Mouse (Mus musculus) brown adipose tissue, adult 24 weeks (tissue): ENCODE results near the gene Cobll1. TPM values are rescaled to one million over a fixed set of nuclear protein-coding genes. Genes with fewer than 3 reads are reported as not detected.
A peak's percentile ranks its signal among the peaks of the same experiment; 100 is the strongest.

Source experiments
- H3K27ac ChIP-seq: fragments of 200-500 bp; replicated peaks from 2 replicates; pipeline ENCODE4 v1.5.1; 2012; ENCODE audit warnings: low read depth, mild to moderate bottlenecking, low read length
- H3K4me1 ChIP-seq: fragments of 200-500 bp; 2 replicates; pipeline ENCODE4 v1.6.1; 2012; ENCODE audit warnings: low read length, mixed read lengths; ENCODE audit not compliant: control insufficient read depth, insufficient read depth, insufficient read length
- H3K4me3 ChIP-seq: fragments of 200-500 bp; 2 replicates; pipeline ENCODE4 v1.5.1; 2012; ENCODE audit warnings: low read depth, mild to moderate bottlenecking, low read length, moderate library complexity; ENCODE audit not compliant: insufficient read depth
- polyA plus RNA-seq: library from polyadenylated mRNA; stranded (reverse); fragments of >200 nt; gene quantifications from 2 replicates; pipeline ENCODE4 v1.2.4, GENCODE M21; 2012; ENCODE audit not compliant: missing spikeins, insufficient read depth, insufficient read length

Cobll1 gene
- polyA plus RNA-seq, 1 experiment, result 24.9 TPM

GRCm38 (mm10) chr2:65170693-65171456 is 68.3 kb downstream of the Cobll1 start:
- peaks cover 9% of the 10 kb centered on the region for H3K4me1 ChIP-seq
- H3K27ac ChIP-seq, result 0 out of 2 replicates have a peak overlapping the region, but pooled peaks have one; percentile 2
- peak overlapping the region; percentile 44 for H3K4me3 ChIP-seq

- no peak overlapping the region for H3K27ac ChIP-seq
- H3K4me1 ChIP-seq, result peaks cover 9% of the 10 kb centered on the region
- H3K4me3 ChIP-seq, result no peak overlapping the region
Observed at GRCm38 (mm10) chr2:65170256-65170655, 68.9 kb downstream of the Cobll1 start.

DNA sequence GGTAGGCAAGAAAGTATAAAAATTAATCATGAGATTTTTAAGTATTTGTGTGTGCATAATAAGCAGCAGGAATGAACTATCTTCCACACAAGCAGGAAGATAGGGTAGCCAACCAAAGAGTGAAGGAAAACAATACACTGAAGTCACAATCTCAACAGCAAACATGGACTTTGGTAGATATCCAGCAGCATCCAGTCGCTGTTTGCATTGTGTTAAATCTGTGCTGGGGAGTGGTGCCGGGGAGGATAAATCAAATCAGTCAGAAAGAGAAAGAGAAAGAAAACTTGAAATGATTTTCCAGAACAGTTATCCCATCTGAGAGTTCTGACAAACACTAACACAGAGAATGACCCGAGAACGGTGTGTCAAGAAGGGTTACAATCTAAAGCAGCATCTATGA is 75.2 kb downstream of the Cobll1 start:
- Histone ChIP-seq H3K27ac (no peak overlapping the region), H3K4me3 (no peak overlapping the region), H3K4me1 (peaks cover 6% of the 10 kb centered on the region)

DNA sequence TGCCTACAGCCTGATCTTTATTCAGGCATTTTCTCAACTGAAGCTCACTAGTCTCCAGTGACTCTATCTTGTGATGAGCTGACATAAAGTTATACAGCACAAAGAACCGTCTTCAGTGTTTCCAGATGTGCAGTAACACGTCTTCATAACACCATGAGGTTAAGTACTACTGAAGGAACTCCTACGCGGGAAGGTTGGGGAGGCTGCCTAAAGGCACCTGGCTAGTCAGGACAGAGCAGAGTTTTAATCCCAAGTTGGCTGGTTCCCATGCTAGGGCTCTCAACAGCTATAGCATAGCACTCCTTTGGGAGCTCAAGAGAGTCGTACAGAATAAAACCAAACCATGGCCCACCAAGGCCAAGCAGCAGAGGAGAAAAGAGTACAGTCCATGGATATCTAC is 76.6 kb downstream of the Cobll1 start:
- Histone ChIP-seq H3K4me1 (peaks cover 6% of the 10 kb centered on the region), H3K27ac (no peak overlapping the region), H3K4me3 (no peak overlapping the region)

DNA sequence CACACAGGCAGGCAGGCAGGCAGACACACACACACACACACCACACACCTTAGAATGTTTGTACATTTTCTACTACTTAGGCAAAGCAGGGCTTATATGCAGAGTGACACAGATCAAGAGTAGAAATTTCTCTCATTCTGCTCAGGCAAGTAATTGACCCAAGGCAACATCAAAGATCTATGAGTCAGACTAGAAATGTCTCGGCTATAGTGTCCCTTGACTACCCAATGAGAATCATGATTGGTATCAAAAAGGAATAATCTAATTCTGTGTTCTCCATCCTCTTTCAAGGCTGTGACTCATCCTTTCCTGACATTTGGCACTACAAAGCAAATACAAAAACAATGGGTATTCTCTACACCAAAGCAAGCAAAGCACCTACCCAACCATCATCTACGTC is 77.5 kb downstream of the Cobll1 start:
- no peak overlapping the region for H3K27ac ChIP-seq
- no peak overlapping the region for H3K4me3 ChIP-seq
- H3K4me1 ChIP-seq, result peaks cover 6% of the 10 kb centered on the region; the same call in 1 of the 2 replicates

- Histone ChIP-seq H3K4me3 (no peak overlapping the region), H3K4me1 (peaks cover 6% of the 10 kb centered on the region; the same call in 1 of the 2 replicates)
Observed at GRCm38 (mm10) chr2:65157981-65158651, 81.1 kb downstream of the Cobll1 start.

DNA sequence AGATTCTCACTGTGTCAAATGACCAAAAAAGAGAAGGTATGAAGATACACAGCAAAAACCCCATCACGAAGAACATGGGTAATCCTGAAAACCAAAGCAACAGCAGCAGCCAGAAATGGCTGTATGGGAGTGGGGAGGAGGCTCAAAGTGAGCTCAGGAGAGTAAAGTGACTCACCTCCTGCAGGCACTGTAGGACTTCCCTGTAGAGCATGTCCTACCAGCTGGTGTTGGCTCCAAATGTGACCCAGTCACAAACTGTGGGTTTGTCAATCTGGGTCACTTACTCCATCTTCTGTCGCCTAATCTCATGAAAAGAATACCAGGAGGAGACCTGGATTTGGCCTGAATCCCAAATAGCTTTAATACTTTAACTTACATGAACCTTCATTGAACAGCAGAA is 81.9 kb downstream of the Cobll1 start:
- Histone ChIP-seq H3K27ac (no peak overlapping the region), H3K4me1 (peaks cover 5% of the 10 kb centered on the region; the same call in 1 of the 2 replicates), H3K4me3 (no peak overlapping the region)

More at GRCm38 (mm10) chr2:65157981-65158651, 81.1 kb downstream of the Cobll1 start:
- no peak overlapping the region for H3K27ac ChIP-seq

- Histone ChIP-seq H3K4me3 (no peak overlapping the region), H3K4me1 (0 out of 2 replicates have a peak, but pooled peaks cover 2% of the 10 kb centered on the region), H3K27ac (no peak overlapping the region)
Observed at GRCm38 (mm10) chr2:65148928-65149327, 90.3 kb downstream of the Cobll1 start.

GRCm38 (mm10) chr2:65147431-65147830 is 91.8 kb downstream of the Cobll1 start:
- H3K4me3 ChIP-seq, result no peak overlapping the region
- H3K27ac ChIP-seq, result no peak overlapping the region
- H3K4me1 ChIP-seq, result 0 out of 2 replicates have a peak, but pooled peaks cover 1% of the 10 kb centered on the region

DNA sequence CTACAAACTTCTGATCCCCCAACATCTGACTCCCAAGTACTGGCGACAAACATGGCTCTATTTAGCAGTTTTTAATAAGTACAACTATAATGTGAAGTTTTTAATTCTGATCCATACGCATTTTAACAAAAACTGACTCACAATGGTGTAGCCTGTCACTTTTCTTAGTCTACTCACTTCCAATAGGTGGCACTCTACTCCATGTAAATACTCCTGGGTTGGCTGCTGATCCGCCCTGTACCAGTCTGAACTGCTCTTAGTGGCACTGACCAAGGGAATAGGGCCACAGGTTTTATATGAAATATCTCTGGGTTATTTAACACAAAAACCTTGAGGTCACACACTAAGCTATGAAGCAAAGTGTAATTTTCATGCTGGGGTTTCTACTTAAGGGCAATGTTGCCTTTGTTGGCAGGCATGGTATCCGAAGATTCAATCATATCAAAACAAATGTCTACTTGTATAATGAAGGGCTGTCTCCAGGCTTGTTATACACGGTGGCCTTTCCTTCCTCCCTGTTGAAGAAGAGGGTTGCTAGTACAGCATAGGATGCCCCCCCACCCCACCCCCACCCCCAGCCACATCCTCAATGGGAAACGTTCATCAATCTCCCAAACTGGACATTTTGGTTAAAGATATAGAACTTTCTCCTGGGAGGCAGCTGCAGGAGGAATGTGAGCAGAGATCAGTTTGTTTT is 93.6 kb downstream of the Cobll1 start:
- no peaks in the 10 kb centered on the region for H3K4me1 ChIP-seq
- no peak overlapping the region for H3K4me3 ChIP-seq
- no peak overlapping the region for H3K27ac ChIP-seq

DNA sequence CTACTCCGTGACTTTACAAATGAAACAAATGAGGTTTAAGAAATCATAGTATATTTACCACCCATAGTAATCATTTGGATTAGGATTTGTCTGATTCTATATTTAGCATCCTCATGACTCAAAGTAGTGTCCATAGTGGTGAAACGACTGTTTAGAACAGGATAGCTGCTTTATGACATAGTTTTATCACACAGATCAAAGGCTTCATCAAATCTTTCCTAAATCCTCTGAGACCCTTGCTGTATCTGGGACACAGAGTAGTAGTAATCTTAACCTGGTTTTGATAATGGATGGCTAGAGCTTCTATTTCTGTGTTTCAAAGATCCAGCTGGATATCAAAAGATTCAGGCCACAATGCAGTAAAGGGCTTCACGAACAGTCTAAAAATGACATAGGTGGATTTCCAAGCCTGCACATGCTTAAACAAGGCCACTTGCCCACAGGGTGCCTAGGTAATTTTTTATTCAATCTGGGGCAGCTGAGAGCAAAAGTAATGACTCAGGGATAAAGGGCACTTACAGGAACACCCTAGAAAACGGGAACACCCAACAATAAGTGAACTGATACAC is 98.0 kb downstream of the Cobll1 start:
- Histone ChIP-seq H3K27ac (no peak overlapping the region), H3K4me1 (no peaks in the 10 kb centered on the region), H3K4me3 (no peak overlapping the region)

GRCm38 (mm10) chr2:65140330-65140922 is 98.8 kb downstream of the Cobll1 start:
- no peaks in the 10 kb centered on the region for H3K4me1 ChIP-seq
- H3K4me3 ChIP-seq, result no peak overlapping the region
- H3K27ac ChIP-seq, result no peak overlapping the region

DNA sequence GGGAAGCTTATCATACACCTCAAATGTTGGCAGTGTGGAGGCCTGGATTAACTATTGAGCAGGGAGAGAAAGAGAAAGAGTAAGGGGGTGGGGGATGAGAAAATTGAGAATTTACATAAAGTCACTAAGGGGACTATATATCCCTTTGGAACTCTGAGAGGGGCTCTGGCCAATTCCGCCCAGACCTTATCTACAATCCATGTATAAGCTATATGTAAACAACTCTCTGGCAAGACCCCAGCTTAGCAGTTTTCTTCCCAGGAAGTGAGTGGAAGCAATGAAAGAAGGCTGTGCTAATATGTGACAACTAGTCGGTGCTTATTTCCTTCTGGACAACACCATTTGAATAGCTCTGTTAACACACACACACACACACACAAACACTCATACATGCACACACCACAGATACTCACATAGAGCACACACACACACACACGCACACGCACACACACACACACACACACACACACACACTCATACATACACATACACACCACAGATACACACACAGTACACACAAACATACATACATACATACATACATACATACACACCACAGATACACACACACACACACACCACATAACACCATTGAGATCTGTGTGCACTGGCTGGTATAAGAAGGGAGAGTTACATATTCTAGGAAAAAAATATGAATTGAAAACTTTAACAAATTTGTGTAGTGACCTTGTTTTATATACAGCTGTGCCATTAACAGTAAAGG is 99.4 kb downstream of the Cobll1 start:
- Histone ChIP-seq H3K4me3 (no peak overlapping the region), H3K4me1 (no peaks in the 10 kb centered on the region), H3K27ac (no peak overlapping the region)

DNA sequence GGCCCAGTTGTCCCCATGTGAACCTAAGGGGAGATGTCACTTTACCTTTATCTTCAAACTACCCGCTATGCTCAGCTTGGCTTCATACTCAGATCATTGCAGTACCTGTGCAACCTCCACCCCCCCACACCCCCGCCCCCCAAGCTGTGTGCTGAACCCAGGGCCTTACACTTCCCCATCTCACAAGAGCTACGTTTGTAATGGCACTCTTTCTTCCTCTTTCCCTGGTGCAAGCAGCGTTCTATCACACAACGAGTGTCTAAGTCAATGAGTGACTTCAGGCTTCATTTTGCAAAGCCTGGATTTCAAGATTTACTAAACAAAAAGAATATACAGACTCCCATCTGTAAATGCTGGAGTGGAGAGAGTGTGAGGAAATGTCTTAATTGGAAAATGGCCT is 100.2 kb downstream of the Cobll1 start:
- no peaks in the 10 kb centered on the region for H3K4me1 ChIP-seq
- H3K27ac ChIP-seq, result no peak overlapping the region
- H3K4me3 ChIP-seq, result no peak overlapping the region
